Mouse (Mus musculus): ENCODE data around the gene Galnt6. TPM values are rescaled to one million over a fixed set of nuclear protein-coding genes. Genes with fewer than 3 reads are reported as not detected.

Gene Galnt6
- polyA plus RNA-seq, 1 experiment from 2014 or later, result 16.9 TPM

- DNase-seq (ENCODE audit: low spot score), result no peak
These were observed 63.6 kb downstream of the Galnt6 start for GRCm38 (mm10) chr15:100665411-100666218.

GRCm38 (mm10) chr15:100664813-100665274 lies 64.3 kb downstream of the Galnt6 start:
- peak; percentile 67 for DNase-seq (ENCODE audit: low spot score)

GRCm38 (mm10) chr15:100660805-100661204 lies 68.4 kb downstream of the Galnt6 start:
- DNase-seq (ENCODE audit: low spot score), result no peak

GRCm38 (mm10) chr15:100660306-100660705 lies 68.9 kb downstream of the Galnt6 start:
- no peak for DNase-seq (ENCODE audit: low spot score)

- DNase-seq (ENCODE audit: low spot score), result no peak
These were observed 74.0 kb downstream of the Galnt6 start for GRCm38 (mm10) chr15:100655201-100655600.

- DNase-seq (ENCODE audit: low spot score), result no peak
These were observed 74.9 kb downstream of the Galnt6 start for GRCm38 (mm10) chr15:100654271-100654670.

GRCm38 (mm10) chr15:100651610-100652009 lies 77.6 kb downstream of the Galnt6 start:
- no peak for DNase-seq (ENCODE audit: low spot score)

- no peak for DNase-seq (ENCODE audit: low spot score)
These were observed 79.1 kb downstream of the Galnt6 start for GRCm38 (mm10) chr15:100650111-100650510.

- DNase-seq (ENCODE audit: low spot score), result no peak
These were observed 83.0 kb downstream of the Galnt6 start for GRCm38 (mm10) chr15:100646161-100646560.

GRCm38 (mm10) chr15:100642451-100642850 lies 86.7 kb downstream of the Galnt6 start:
- DNase-seq (ENCODE audit: low spot score), result no peak

Small RNAs within 50 kb of the gene (microRNA-seq; reads per million reads assigned to microRNA genes)
- gene Mir6961 (ENCODE audit: borderline number of aligned reads), result not detected

Other genes with a start within 250 kb of the Galnt6 start
- 6.3 and 6.6 TPM in 2 replicates for gene Csrnp2, start 233.9 kb downstream of the Galnt6 start, polyA plus RNA-seq (2015; fragmentation: Nextera tagmentation; extraction: Ambion mirVana)
- 7.0 and 8.4 TPM in 2 replicates for gene Tfcp2, start 177.4 kb downstream of the Galnt6 start, polyA plus RNA-seq (2015; fragmentation: Nextera tagmentation; extraction: Ambion mirVana)
- gene Pou6f1, start 129.4 kb downstream of the Galnt6 start, polyA plus RNA-seq (2015; fragmentation: Nextera tagmentation; extraction: Ambion mirVana), result 18.7 and 21.6 TPM in 2 replicates
- gene Dazap2, start 114.0 kb downstream of the Galnt6 start, polyA plus RNA-seq (2015; fragmentation: Nextera tagmentation; extraction: Ambion mirVana), result 266 and 303 TPM in 2 replicates
- 4.8 TPM in 2 replicates for gene Smagp, start 92.4 kb downstream of the Galnt6 start, polyA plus RNA-seq (2015; fragmentation: Nextera tagmentation; extraction: Ambion mirVana)
- 33.1 and 45.9 TPM in 2 replicates for gene Bin2, start 59.8 kb downstream of the Galnt6 start, polyA plus RNA-seq (2015; fragmentation: Nextera tagmentation; extraction: Ambion mirVana)
- 6.2 and 13.1 TPM in 2 replicates for gene Cela1, start 41.5 kb downstream of the Galnt6 start, polyA plus RNA-seq (2015; fragmentation: Nextera tagmentation; extraction: Ambion mirVana)
- 2.1 and 2.7 TPM in 2 replicates for gene Slc4a8, start 32.4 kb upstream of the Galnt6 start, polyA plus RNA-seq (2015; fragmentation: Nextera tagmentation; extraction: Ambion mirVana)
- gene Scn8a, start 140.5 kb upstream of the Galnt6 start, polyA plus RNA-seq (2015; fragmentation: Nextera tagmentation; extraction: Ambion mirVana), result 2.0 and 2.1 TPM in 2 replicates